Mouse (Mus musculus): ENCODE data around the gene Ikbip. TPM values are rescaled to one million over a fixed set of nuclear protein-coding genes. Genes with fewer than 3 reads are reported as not detected.

Ikbip gene
- total and polyA plus RNA-seq, 3 experiments, result 9.9 to 12.3 TPM; not detected in 1

DNA sequence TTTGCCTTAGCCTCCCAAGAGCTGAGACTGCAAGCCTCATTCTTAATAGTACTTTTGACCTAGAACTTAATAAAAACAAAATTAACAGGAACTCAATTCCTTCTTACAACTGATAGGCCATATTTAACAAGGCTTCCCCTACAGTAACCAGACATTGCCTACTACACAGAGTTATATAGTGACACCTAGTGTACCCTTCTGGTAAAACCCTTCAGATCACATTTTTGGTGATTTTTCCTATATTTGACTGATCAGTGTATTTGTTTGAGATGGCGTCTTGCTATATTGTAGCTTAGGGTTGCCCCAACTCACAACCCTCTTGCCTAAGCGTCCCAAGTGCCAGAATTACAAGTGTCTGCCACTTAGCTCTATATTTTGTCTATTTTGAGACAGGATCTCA, 58.8 kb downstream of the Ikbip start:
- Histone ChIP-seq H3K27ac (ENCODE audit: control insufficient read depth, low read depth, low read length) (no peak overlapping the region), H3K36me3 (ENCODE audit: control insufficient read depth in 1 of 2, insufficient read depth in 2 of 2, low read length in 2 of 2) (peaks cover 4 to 8% of the 10 kb centered on the region in 2 experiments; a peak in 2 of 4 replicates), H3K9me3 (replicated peaks; ENCODE audit: insufficient read depth, low read length) (no peaks in the 10 kb centered on the region), H3K79me2 (ENCODE audit: control insufficient read depth, insufficient read depth, low read length, poor library complexity) (no peaks in the 10 kb centered on the region; the same call in 1 of the 2 replicates), H3K4me3 (ENCODE audit: control insufficient read depth in 1 of 2, insufficient read depth in 1 of 2, low read depth in 2 of 2, low read length in 2 of 2) (no peak overlapping the region), H3K9ac (ENCODE audit: control insufficient read depth, low read depth, low read length, poor library complexity, severe bottlenecking) (peak overlapping the region; percentile 15), H3K27me3 (ENCODE audit: control insufficient read depth in 1 of 2, insufficient read depth in 2 of 2, low read length in 2 of 2) (no peaks in the 10 kb centered on the region), H3K4me1 (ENCODE audit: control insufficient read depth in 1 of 2, insufficient read depth in 2 of 2, low read length in 2 of 2) (peaks cover 0 to 11% of the 10 kb centered on the region in 2 experiments; a peak in 1 of 4 replicates)
- DNase-seq (ENCODE audit: low read depth, low spot score), result peak; percentile 88
- TF ChIP-seq MYB (IDR thresholded peaks at IDR 0.05; ENCODE audit: low read depth, low read length) (no peak), ZC3H11A (IDR thresholded peaks at IDR 0.05; ENCODE audit: low read depth, low read length) (peak; percentile 85), GABPA (IDR thresholded peaks at IDR 0.05; ENCODE audit: low read depth, low read length) (no peak), TAL1 (IDR thresholded peaks at IDR 0.05; ENCODE audit: low read length) (no peak), ZMIZ1 (IDR thresholded peaks at IDR 0.05; ENCODE audit: low read depth, low read length) (no peak), GATA1 (IDR thresholded peaks at IDR 0.05; ENCODE audit: low read depth, low read length) (no peak), MYC (IDR thresholded peaks at IDR 0.05; ENCODE audit: low read depth, low read length) (no peak), HCFC1 (IDR thresholded peaks at IDR 0.05; ENCODE audit: low read depth, low read length) (0 out of 2 replicates have a peak, but pooled peaks have one; percentile 27), SIN3A (IDR thresholded peaks at IDR 0.05; ENCODE audit: low read length) (peak; percentile 72), ZKSCAN1 (IDR thresholded peaks at IDR 0.05; ENCODE audit: low read depth, low read length) (no peak), MAX (IDR thresholded peaks at IDR 0.05; ENCODE audit: low read length) (no peak), ZNF384 (IDR thresholded peaks at IDR 0.05; ENCODE audit: low read depth, low read length) (0 out of 2 replicates have a peak, but pooled peaks have one; percentile 27), NRF1 (IDR thresholded peaks at IDR 0.05; ENCODE audit: insufficient read depth, low read depth, low read length, poor library complexity, severe bottlenecking) (no peak), SMC3 (IDR thresholded peaks at IDR 0.05; ENCODE audit: low read depth, low read length) (peak; percentile 81), RAD21 (IDR thresholded peaks at IDR 0.05; ENCODE audit: low read depth, low read length) (peak; percentile 96), TCF12 (IDR thresholded peaks at IDR 0.05; ENCODE audit: low read depth, low read length) (no peak), CTCF (IDR thresholded peaks at IDR 0.05 in 2 of 3, conservative IDR thresholded peaks at IDR 0.05 in 1 of 3; ENCODE audit: control insufficient read depth in 1 of 3, insufficient read depth in 1 of 3, low read depth in 2 of 3, low read length in 3 of 3, poor library complexity in 1 of 3, severe bottlenecking in 1 of 3) (peak; percentile 14 to 92 (median 74); a peak in 4 of 6 replicates)

DNA sequence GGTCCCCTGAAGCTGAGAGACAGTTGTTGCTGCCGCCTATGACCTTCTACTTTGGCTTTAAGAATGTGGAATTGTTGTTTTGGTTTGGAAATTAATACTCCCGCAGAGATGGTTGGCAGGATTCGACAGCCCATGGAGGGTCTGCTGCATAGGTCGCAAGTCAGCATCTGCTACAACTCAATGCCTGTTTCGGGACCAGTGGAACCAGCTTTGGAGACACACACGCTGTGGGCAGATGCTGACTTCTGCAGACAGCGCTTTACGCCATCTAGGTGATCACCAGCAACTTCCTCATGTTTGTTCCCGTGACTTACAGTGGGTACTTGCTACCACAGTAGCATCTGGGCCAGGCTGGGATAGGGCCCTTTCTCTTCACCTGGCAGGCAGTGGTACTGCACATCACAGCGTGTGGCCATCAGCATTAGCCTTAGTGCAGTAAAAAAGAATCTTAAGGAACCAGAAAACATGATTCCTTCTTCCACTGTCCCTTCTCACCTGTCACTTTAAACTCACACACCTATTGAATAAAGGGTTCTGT, 60.0 kb downstream of the Ikbip start:
- H3K4me3 ChIP-seq (ENCODE audit: control insufficient read depth in 1 of 2, insufficient read depth in 1 of 2, low read depth in 2 of 2, low read length in 2 of 2), result no peak overlapping the region
- TF ChIP-seq ELF1 (IDR thresholded peaks at IDR 0.05; ENCODE audit: low read depth, low read length), result no peak
- no peak for TF ChIP-seq ZMIZ1 (IDR thresholded peaks at IDR 0.05; ENCODE audit: low read depth, low read length)
- TF ChIP-seq KAT2A (conservative IDR thresholded peaks at IDR 0.05; ENCODE audit: low read depth, low read length), result no peak
- no peak for TF ChIP-seq SIN3A (IDR thresholded peaks at IDR 0.05; ENCODE audit: low read length)
- no peak overlapping the region for H3K27ac ChIP-seq (ENCODE audit: control insufficient read depth, low read depth, low read length)
- peaks cover 1 to 14% of the 10 kb centered on the region in 2 experiments; a peak in 3 of 4 replicates for H3K36me3 ChIP-seq (ENCODE audit: control insufficient read depth in 1 of 2, insufficient read depth in 2 of 2, low read length in 2 of 2)
- H3K4me1 ChIP-seq (ENCODE audit: control insufficient read depth in 1 of 2, insufficient read depth in 2 of 2, low read length in 2 of 2), result peaks cover 0 to 8% of the 10 kb centered on the region in 2 experiments; a peak in 1 of 4 replicates
- DNase-seq (ENCODE audit: low read depth, low spot score), result peak; percentile 50
- no peak overlapping the region for H3K9ac ChIP-seq (ENCODE audit: control insufficient read depth, low read depth, low read length, poor library complexity, severe bottlenecking)
- H3K9me3 ChIP-seq (replicated peaks; ENCODE audit: insufficient read depth, low read length), result no peaks in the 10 kb centered on the region
- no peaks in the 10 kb centered on the region for H3K27me3 ChIP-seq (ENCODE audit: control insufficient read depth in 1 of 2, insufficient read depth in 2 of 2, low read length in 2 of 2)
- no peaks in the 10 kb centered on the region; the same call in 1 of the 2 replicates for H3K79me2 ChIP-seq (ENCODE audit: control insufficient read depth, insufficient read depth, low read length, poor library complexity)
